Mouse (Mus musculus) gastrocnemius, postnatal 10 days (tissue): ENCODE measurements around the gene Ttll4. TPM values are rescaled to one million over a fixed set of nuclear protein-coding genes. Genes with fewer than 3 reads are reported as not detected.

Experiments used
- DNase-seq: peaks from one replicate; pipeline ENCODE4 v3.0.0; 2021; ENCODE audit warnings: mixed read lengths
- total RNA-seq, 2 experiments: library from RNA; stranded (reverse); gene quantifications; 2 replicates each; pipeline ENCODE4 v1.2.3; 2021

The Ttll4 gene
- total RNA-seq, 2 experiments from 2014 or later, result 10.4 to 15.3 TPM

- DNase-seq, result no peak
These were observed 91.3 kb downstream of the Ttll4 start for GRCm38 (mm10) chr1:74752833-74753232.

Other genes with a start within 250 kb of the Ttll4 start
- 10 to 100 TPM; 16.6 to 18.7 TPM for gene Cnot9, start 155.7 kb upstream of the Ttll4 start, total RNA-seq
- 10 to 100 TPM; 69.1 to 69.5 TPM for gene Plcd4, start 118.9 kb upstream of the Ttll4 start, total RNA-seq
- 10 to 100 TPM in 1 of 2 experiments, 1 to 10 TPM in 1; 9.0 to 14.0 TPM for gene Usp37, start 117.5 kb upstream of the Ttll4 start, total RNA-seq
- gene Zfp142, start 73.5 kb upstream of the Ttll4 start, total RNA-seq, result 10 to 100 TPM in 1 of 2 experiments, 1 to 10 TPM in 1; 7.1 to 11.2 TPM
- gene Bcs1l, start 73.5 kb upstream of the Ttll4 start, total RNA-seq, result 10 to 100 TPM; 12.7 to 13.7 TPM
- gene Rnf25, start 60.3 kb upstream of the Ttll4 start, total RNA-seq, result 10 to 100 TPM; 18.1 to 23.1 TPM
- gene Stk36, start 60.3 kb upstream of the Ttll4 start, total RNA-seq, result 1 to 10 TPM in 1 of 2 experiments, under 1 TPM in 1; 0.88 to 1.8 TPM
- 1 to 10 TPM; 8.6 to 8.9 TPM for gene Cyp27a1, start 51.8 kb downstream of the Ttll4 start, total RNA-seq
- gene Prkag3, start 87.5 kb downstream of the Ttll4 start, total RNA-seq, result 10 to 100 TPM; 64.7 to 66.7 TPM
- gene Wnt6, start 110.1 kb downstream of the Ttll4 start, total RNA-seq, result 1 to 10 TPM in 1 of 2 experiments, under 1 TPM in 1; 0.95 to 1.5 TPM
- gene Wnt10a, start 129.8 kb downstream of the Ttll4 start, total RNA-seq, result under 1 TPM in 1 of 2 experiments, not detected in 1; 0.29 TPM
- under 1 TPM; 0.52 to 0.56 TPM for gene Cdk5r2, start 193.2 kb downstream of the Ttll4 start, total RNA-seq
- not detected for gene Fev, start 223.7 kb downstream of the Ttll4 start, total RNA-seq
- not detected for gene Cryba2, start 231.4 kb downstream of the Ttll4 start, total RNA-seq